Mouse (Mus musculus): Measurements from ENCODE around the gene Grin2b. TPM values are rescaled to one million over a fixed set of nuclear protein-coding genes. Genes with fewer than 3 reads are reported as not detected.

Gene Grin2b
- polyA plus RNA-seq, 1 experiment from 2014 or later, result 0.03 TPM

DNA sequence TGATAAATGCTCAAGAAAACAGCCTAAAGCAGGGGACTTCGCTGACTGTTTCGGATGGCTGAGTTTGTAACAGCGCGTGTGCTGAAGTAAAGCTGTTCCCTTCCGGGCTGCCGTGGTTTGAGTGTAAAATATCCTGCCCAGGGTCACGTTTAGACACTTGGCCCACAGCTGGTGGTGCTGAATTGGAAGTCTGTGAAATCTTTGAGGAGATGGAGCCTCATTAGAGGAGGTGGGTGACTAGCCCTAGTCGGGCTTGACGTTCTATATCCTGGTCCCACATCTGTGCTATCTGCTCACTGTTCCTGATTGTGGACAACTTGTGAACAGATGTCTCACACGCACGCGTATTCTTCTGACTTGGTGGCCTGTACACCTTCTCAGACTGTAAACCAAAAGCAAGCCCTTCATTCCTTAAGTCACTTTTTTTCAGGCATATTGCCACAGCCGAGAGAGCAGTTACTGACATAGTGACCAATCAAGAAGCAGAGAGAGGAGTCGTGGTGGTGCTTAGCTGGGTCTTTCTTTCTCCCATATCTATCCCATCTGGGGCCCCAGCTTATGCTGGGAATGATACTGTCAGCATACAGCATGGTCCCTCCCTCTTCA is 493.1 kb downstream of the Grin2b start:
- 84% methylated on average over 14 of the region's 14 CpGs for WGBS
- no peak overlapping the region for H3K27ac ChIP-seq

DNA sequence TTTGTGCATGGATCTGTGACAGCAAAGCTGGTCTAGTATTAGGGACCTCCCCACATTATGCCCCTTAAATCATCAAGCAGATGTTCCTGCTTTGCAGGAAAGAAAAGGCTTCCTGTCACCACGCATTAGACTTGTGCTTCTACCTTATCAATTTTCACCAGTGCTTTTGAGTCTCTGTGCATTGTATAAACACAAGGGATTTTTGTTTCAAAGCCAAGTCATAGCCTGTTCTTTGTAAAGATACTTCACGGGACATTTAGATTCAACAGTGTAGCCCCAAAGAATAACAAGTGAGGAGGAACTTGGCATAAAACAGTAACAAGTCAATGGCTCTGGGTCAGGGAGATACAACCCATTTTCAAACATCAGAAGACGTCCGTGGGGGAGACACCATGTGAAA is 498.9 kb downstream of the Grin2b start:
- Histone ChIP-seq H3K9me3 (replicated peaks) (0 out of 2 replicates have a peak, but pooled peaks cover 3% of the 10 kb centered on the region), H3K4me1 (no peaks in the 10 kb centered on the region), H3K36me3 (no peaks in the 10 kb centered on the region), H3K27me3 (ENCODE audit: low read depth, poor library complexity, severe bottlenecking) (no peaks in the 10 kb centered on the region), H3K4me3 (no peak overlapping the region), H3K27ac (no peak overlapping the region)
- no peak for DNase-seq (ENCODE audit: low spot score)
- WGBS, result 78% methylated on average over 4 of the region's 4 CpGs

More for the DNA sequence above, 493.1 kb downstream of the Grin2b start:
- no peaks in the 10 kb centered on the region for H3K4me1 ChIP-seq
- H3K9me3 ChIP-seq (replicated peaks), result no peaks in the 10 kb centered on the region
- no peaks in the 10 kb centered on the region for H3K27me3 ChIP-seq (ENCODE audit: low read depth, poor library complexity, severe bottlenecking)
- H3K36me3 ChIP-seq, result no peaks in the 10 kb centered on the region
- H3K4me3 ChIP-seq, result no peak overlapping the region
- no peak for DNase-seq (ENCODE audit: low spot score)

DNA sequence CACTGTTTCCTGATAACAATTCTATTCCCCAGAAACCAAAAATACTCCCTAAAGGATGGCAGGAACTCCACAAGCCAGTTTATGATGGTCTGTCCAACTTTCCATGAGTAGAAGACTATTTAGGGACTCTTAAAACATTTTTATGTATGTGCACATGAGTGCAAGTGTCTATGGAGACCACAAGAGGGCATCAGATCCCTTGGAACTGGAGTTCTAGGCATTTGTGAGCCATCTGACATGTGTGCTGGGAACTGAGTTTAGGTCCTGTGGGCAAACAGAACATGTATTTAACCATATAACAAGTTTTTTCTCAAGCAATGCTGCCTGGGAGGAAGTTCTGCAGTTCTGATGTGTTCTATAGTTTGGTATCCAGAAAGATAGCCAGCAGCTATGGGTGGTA is 501.3 kb downstream of the Grin2b start:
- DNase-seq (ENCODE audit: low spot score), result no peak
- no peak overlapping the region for H3K27ac ChIP-seq
- H3K4me3 ChIP-seq, result no peak overlapping the region
- 0 out of 2 replicates have a peak, but pooled peaks cover 3% of the 10 kb centered on the region for H3K9me3 ChIP-seq (replicated peaks)
- no peaks in the 10 kb centered on the region for H3K4me1 ChIP-seq
- H3K27me3 ChIP-seq (ENCODE audit: low read depth, poor library complexity, severe bottlenecking), result no peaks in the 10 kb centered on the region
- H3K36me3 ChIP-seq, result no peaks in the 10 kb centered on the region

Small RNA genes within 50 kb of the gene (microRNA-seq; reads per million reads assigned to microRNA genes)
- gene Gm22892, result not detected

Other genes starting within 250 kb of the Grin2b start
- gene Gm8994, start 154.0 kb upstream of the Grin2b start, polyA plus RNA-seq (2016; fragmentation: Nextera tagmentation; extraction: Ambion mirVana), result not detected in 2 replicates
- gene E330021D16Rik, start 242.1 kb upstream of the Grin2b start, polyA plus RNA-seq (2016; fragmentation: Nextera tagmentation; extraction: Ambion mirVana), result not detected in 2 replicates

Data from limb, embryonic 10.5 days (tissue).